Mouse (Mus musculus) heart, adult 2 months (tissue): ENCODE results near the gene Aaed1. TPM values are rescaled to one million over a fixed set of nuclear protein-coding genes. Genes with fewer than 3 reads are reported as not detected.

Experiments used
- DNase-seq, 2 experiments: peaks; one replicate each; pipeline ENCODE4 v3.0.0; 2021
- H3K27ac ChIP-seq: fragments of 200-600 bp; 2 replicates; pipeline ENCODE4 v1.8.1; 2022
- H3K27me3 ChIP-seq: fragments of 200-500 bp; 2 replicates; pipeline ENCODE4 v1.6.1; 2012; ENCODE audit warnings: mild to moderate bottlenecking, low read length, inconsistent platforms, mixed read lengths; ENCODE audit not compliant: control insufficient read depth, insufficient read depth
- H3K36me3 ChIP-seq: fragments of 200-500 bp; 2 replicates; pipeline ENCODE4 v1.6.1; 2012; ENCODE audit warnings: low read length, inconsistent platforms; ENCODE audit not compliant: control insufficient read depth, insufficient read depth
- H3K4me1 ChIP-seq: fragments of 200-500 bp; 2 replicates; pipeline ENCODE4 v1.6.1; 2011; ENCODE audit warnings: low read length; ENCODE audit not compliant: control insufficient read depth, insufficient read depth
- H3K4me3 ChIP-seq: fragments of 200-600 bp; 2 replicates; pipeline ENCODE4 v1.8.1; 2022
- H3K79me2 ChIP-seq: fragments of 200-500 bp; replicated peaks from 2 replicates; pipeline ENCODE4 v1.6.1; 2012; ENCODE audit warnings: mild to moderate bottlenecking, inconsistent platforms, low read length, moderate library complexity, mixed read lengths; ENCODE audit not compliant: control insufficient read depth, insufficient read depth
- H3K9ac ChIP-seq: fragments of 200-500 bp; 2 replicates; pipeline ENCODE4 v1.6.1; 2012; ENCODE audit warnings: low read depth, mild to moderate bottlenecking, control low read depth, inconsistent platforms, low read length, mixed read lengths
- CTCF ChIP-seq: fragments of 200-600 bp; IDR thresholded peaks from 2 replicates; pipeline ENCODE4 v1.8.1; 2022; ENCODE audit warnings: antibody characterized with exemption, mild to moderate bottlenecking, moderate library complexity
- EP300 ChIP-seq: fragments of 200-500 bp; IDR thresholded peaks from 2 replicates; pipeline ENCODE4 v1.6.1; 2011; ENCODE audit warnings: low read depth, low read length, control low read depth; ENCODE audit not compliant: insufficient read depth
- POLR2A ChIP-seq: fragments of 200-500 bp; IDR thresholded peaks from 2 replicates; pipeline ENCODE4 v1.6.1; 2011; ENCODE audit warnings: mild to moderate bottlenecking, low read depth, low read length, control low read depth; ENCODE audit not compliant: insufficient read depth
- WGBS: fragments of 180-500 bp; shearing (Covaris S2); methylation state at CpG from one replicate; pipeline ENCODE4 v1.1.7; 2018; 5-methylcytosine and 5-hydroxymethylcytosine counted together
- intact Hi-C: fragments of 180-260 bp; cut with DNase I; formaldehyde crosslinking; loops from one replicate; pipeline ENCODE4 v1.15.1; 2025
- polyA plus RNA-seq: library from polyadenylated mRNA; depleted of rRNA; stranded (reverse); fragments of >200 nt; gene quantifications from 2 replicates; pipeline ENCODE4 v1.2.3, GENCODE M21; 2012
- total RNA-seq, 2 experiments: library from RNA; stranded (reverse); gene quantifications; 2 replicates each; pipeline ENCODE4 v1.2.3; 2021

Aaed1 gene
- total and polyA plus RNA-seq, 3 experiments, result 19.6 to 65.7 (median 55.7) TPM

DNA sequence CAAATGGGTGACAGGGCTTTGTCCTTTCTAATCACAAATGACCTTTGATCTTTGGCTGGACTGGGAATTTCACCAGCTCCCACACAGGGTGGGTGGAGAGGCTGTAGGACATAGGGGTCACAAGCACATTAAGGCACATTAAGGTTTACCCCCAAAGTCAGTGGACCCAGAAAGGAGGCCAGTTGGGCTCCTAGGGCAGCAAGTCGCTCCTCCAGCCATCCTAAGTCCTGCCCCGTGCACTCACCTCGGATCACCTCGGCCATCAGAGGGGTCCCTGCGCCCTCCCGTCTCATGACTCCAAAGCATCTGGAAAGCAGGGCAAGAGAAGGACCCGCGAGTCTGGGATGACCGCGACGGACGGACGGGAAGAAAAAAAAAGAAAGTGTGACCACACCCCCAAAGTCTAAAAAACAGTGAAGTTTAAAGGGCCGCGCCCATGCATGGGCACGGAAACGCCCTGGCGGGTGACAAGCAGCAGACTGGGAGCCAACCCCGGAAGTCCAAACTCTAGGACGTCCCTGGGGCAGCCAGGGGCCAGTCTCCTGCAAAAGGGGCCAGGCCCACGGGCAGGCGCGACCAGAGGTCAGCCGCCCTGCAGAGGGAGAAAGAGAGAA lies 64.2 kb downstream of the Aaed1 start:
- TF ChIP-seq POLR2A, result peak; percentile 43; the same call in 1 of the 2 replicates
- no peak for TF ChIP-seq EP300
- H3K4me3 ChIP-seq, result peak overlapping the region; percentile 77
- peak overlapping the region; percentile 78 for H3K9ac ChIP-seq
- H3K27me3 ChIP-seq, result no peaks in the 10 kb centered on the region
- intact Hi-C loops, result loop anchor here (5.0 kb wide), 1 partner anchor 816 kb away; no protein-coding TSS in a partner anchor
- H3K79me2 ChIP-seq, result no peaks in the 10 kb centered on the region
- peak; percentile 79 to 85 for DNase-seq
- peaks cover 2% of the 10 kb centered on the region; the same call in 1 of the 2 replicates for H3K36me3 ChIP-seq
- no peaks in the 10 kb centered on the region for H3K4me1 ChIP-seq
- H3K27ac ChIP-seq, result peak overlapping the region; percentile 82
- WGBS, result under 1% methylated on average over 24 of the region's 24 CpGs

DNA sequence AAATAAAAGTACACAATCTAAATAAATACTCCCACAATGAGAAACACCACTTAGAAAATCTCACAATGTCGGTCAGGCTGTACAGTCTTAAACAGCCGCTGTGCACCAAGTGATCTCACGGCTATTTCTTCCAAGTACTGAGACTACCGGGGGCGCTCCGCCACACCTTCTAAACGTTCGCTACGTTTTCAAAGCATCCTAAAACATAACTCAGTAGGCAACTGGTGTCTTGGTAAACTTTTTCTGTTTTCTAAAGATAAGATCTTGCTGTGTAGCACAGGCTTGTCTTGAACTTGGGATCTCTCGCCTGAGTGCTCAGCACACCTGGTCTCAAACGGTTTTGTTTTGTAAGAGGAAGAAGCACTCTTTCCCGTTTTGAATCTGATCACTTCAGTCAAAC lies 66.4 kb downstream of the Aaed1 start:
- TF ChIP-seq POLR2A (no peak), EP300 (no peak), CTCF (no peak)

DNA sequence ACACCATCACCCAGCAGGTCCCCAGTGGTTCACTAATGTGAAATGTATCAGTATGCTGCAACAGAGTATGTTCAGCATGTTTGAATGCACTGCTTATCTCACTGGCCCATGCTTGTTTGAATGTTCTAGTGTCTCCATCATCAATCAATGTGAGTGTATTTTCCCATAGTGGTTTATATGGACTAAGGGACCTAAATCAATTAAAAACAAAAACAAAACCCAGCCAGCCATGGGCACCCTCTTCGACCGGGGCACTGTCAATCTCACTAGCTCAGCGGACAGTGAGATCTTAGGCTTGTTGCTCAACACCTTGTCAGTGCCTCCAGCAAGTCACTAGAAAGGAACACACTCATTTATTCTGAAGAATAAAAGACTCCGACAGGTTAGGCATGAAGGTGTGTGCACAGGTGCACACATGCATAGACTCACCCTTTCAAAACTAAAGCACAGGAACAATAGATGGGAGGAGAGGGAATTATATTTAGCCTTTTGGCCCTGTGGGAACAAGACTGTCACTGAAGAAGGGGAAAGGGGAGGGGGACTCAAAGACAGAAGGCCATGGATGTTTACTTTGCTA lies 67.7 kb downstream of the Aaed1 start:
- intact Hi-C loops, result loop anchor here (2.0 to 5.0 kb wide), 2 partner anchors 194 to 812 kb away; no protein-coding TSS in a partner anchor
- TF ChIP-seq POLR2A (no peak), EP300 (no peak), CTCF (no peak)

More for the DNA sequence above, 66.4 kb downstream of the Aaed1 start:
- intact Hi-C loops, result loop anchor here (5.0 kb wide), 1 partner anchor 814 kb away; no protein-coding TSS in a partner anchor
- Histone ChIP-seq H3K27me3 (no peaks in the 10 kb centered on the region), H3K27ac (no peak overlapping the region), H3K79me2 (no peaks in the 10 kb centered on the region), H3K36me3 (peaks cover 2% of the 10 kb centered on the region; the same call in 1 of the 2 replicates), H3K9ac (no peak overlapping the region), H3K4me3 (no peak overlapping the region), H3K4me1 (no peaks in the 10 kb centered on the region)
- WGBS, result 87% methylated on average over 12 of the region's 12 CpGs
- no peak for DNase-seq

GRCm38 (mm10) chr13:64242721-64243120 lies 69.8 kb downstream of the Aaed1 start:
- DNase-seq, result no peak
- intact Hi-C loops, result no loop called here
- no peak overlapping the region for H3K4me3 ChIP-seq
- TF ChIP-seq CTCF (no peak), EP300 (no peak), POLR2A (no peak)
- no peaks in the 10 kb centered on the region for H3K27me3 ChIP-seq
- no peaks in the 10 kb centered on the region; the same call in 1 of the 2 replicates for H3K36me3 ChIP-seq
- H3K9ac ChIP-seq, result no peak overlapping the region
- H3K27ac ChIP-seq, result no peak overlapping the region
- no peaks in the 10 kb centered on the region for H3K79me2 ChIP-seq
- no peaks in the 10 kb centered on the region for H3K4me1 ChIP-seq

More for the DNA sequence above, 67.7 kb downstream of the Aaed1 start:
- Histone ChIP-seq H3K9ac (no peak overlapping the region), H3K36me3 (peaks cover 2% of the 10 kb centered on the region; the same call in 1 of the 2 replicates), H3K79me2 (no peaks in the 10 kb centered on the region), H3K27me3 (no peaks in the 10 kb centered on the region), H3K27ac (no peak overlapping the region), H3K4me3 (no peak overlapping the region), H3K4me1 (no peaks in the 10 kb centered on the region)
- 94% methylated on average over 4 of the region's 4 CpGs for WGBS
- DNase-seq, result no peak

- Histone ChIP-seq H3K4me3 (no peak overlapping the region), H3K27ac (no peak overlapping the region; the same call in 1 of the 2 replicates), H3K27me3 (no peaks in the 10 kb centered on the region), H3K36me3 (no peaks in the 10 kb centered on the region; the same call in 1 of the 2 replicates), H3K9ac (peak overlapping the region; percentile 28; the same call in 1 of the 2 replicates), H3K4me1 (peaks cover 2% of the 10 kb centered on the region; the same call in 1 of the 2 replicates), H3K79me2 (no peaks in the 10 kb centered on the region)
- TF ChIP-seq CTCF, result no peak
- TF ChIP-seq POLR2A, result no peak
- TF ChIP-seq EP300, result no peak
- intact Hi-C loops, result no loop called here
- 72% methylated on average over 7 of the region's 7 CpGs for WGBS
- no peak for DNase-seq
These were observed 71.9 kb downstream of the Aaed1 start for GRCm38 (mm10) chr13:64240626-64241025.

- peaks cover 8% of the 10 kb centered on the region for H3K4me1 ChIP-seq
- no peak overlapping the region for H3K9ac ChIP-seq
- H3K4me3 ChIP-seq, result no peak overlapping the region
- H3K36me3 ChIP-seq, result peaks cover 5% of the 10 kb centered on the region
- no peaks in the 10 kb centered on the region for H3K27me3 ChIP-seq
- TF ChIP-seq POLR2A (no peak), CTCF (no peak), EP300 (no peak)
- intact Hi-C loops, result no loop called here
- no peaks in the 10 kb centered on the region for H3K79me2 ChIP-seq
- DNase-seq, result no peak
- no peak overlapping the region for H3K27ac ChIP-seq
These were observed 74.8 kb downstream of the Aaed1 start for GRCm38 (mm10) chr13:64237681-64238157.
